ENCODE assay signal across 21 mouse cellular contexts in genomic region chr17:47532364-47532763, GRCm38 (mm10). TPM values are rescaled to one million over a fixed set of nuclear protein-coding genes. Genes with fewer than 3 reads are reported as not detected.
DNase-seq lines count a peak whose midpoint lies in the region; ATAC-seq and TF ChIP-seq lines count a peak whose summit lies in the region.
"Had no signal": no experiment of that assay in that cellular context is flagged by ENCODE, and none has a peak within 500 bp of the region (broad histone marks: within the 10 kb centered on the region; RNA-seq: fewer than 3 reads in every experiment).

No protein-coding gene starts in this region.

- H3K27ac ChIP-seq in liver, embryonic 11.5 days (ENCODE audit: low read depth, low read length): peak overlapping the region; percentile 57; the same call in 1 of the 2 replicates
- H3K27ac ChIP-seq in midbrain, postnatal 0 days (ENCODE audit: low read depth, low read length): no peak overlapping the region
- H3K27ac ChIP-seq: hindbrain, embryonic 12.5 days; midbrain, embryonic 13.5 days had no signal

- H3K9ac ChIP-seq in liver, embryonic 11.5 days (ENCODE audit: low read depth, low read length): no peak overlapping the region
- no peak overlapping the region for H3K9ac ChIP-seq in midbrain, postnatal 0 days (replicated peaks; ENCODE audit: low read length, poor library complexity, severe bottlenecking)
- H3K9ac ChIP-seq: embryonic facial prominence, embryonic 13.5 days; hindbrain, embryonic 12.5 days; midbrain, embryonic 13.5 days had no signal

- no peaks in the 10 kb centered on the region for H3K27me3 ChIP-seq in liver, embryonic 11.5 days (replicated peaks; ENCODE audit: control insufficient read depth, insufficient read depth, low read length)
- H3K27me3 ChIP-seq in midbrain, postnatal 0 days (ENCODE audit: insufficient read depth, low read length): no peaks in the 10 kb centered on the region
- H3K27me3 ChIP-seq: embryonic facial prominence, embryonic 13.5 days; hindbrain, embryonic 12.5 days; midbrain, embryonic 13.5 days had no signal

- no peak overlapping the region for H3K4me3 ChIP-seq in liver, embryonic 11.5 days (ENCODE audit: low read depth, low read length)
- no peak overlapping the region for H3K4me3 ChIP-seq in midbrain, postnatal 0 days (ENCODE audit: low read depth, low read length)
- H3K4me3 ChIP-seq: embryonic facial prominence, embryonic 13.5 days; hindbrain, embryonic 12.5 days; midbrain, embryonic 13.5 days had no signal

- peaks cover 38% of the 10 kb centered on the region for H3K4me1 ChIP-seq in liver, embryonic 11.5 days (replicated peaks; ENCODE audit: control insufficient read depth, insufficient read depth, low read length)
- no peaks in the 10 kb centered on the region for H3K4me1 ChIP-seq in midbrain, postnatal 0 days (ENCODE audit: insufficient read depth, low read length)

- TF ChIP-seq CTCF in midbrain, postnatal 0 days (IDR thresholded peaks at IDR 0.05): no peak

- no peak for ATAC-seq in liver, embryonic 11.5 days (replicated peaks; ENCODE audit: low FRiP score)
- no peak for ATAC-seq in midbrain, postnatal 0 days (ENCODE audit: low FRiP score)
- ATAC-seq: midbrain, embryonic 13.5 days had no signal

- no peaks in the 10 kb centered on the region for H3K9me3 ChIP-seq in liver, embryonic 11.5 days (ENCODE audit: control insufficient read depth, low read length)
- H3K9me3 ChIP-seq in midbrain, postnatal 0 days (ENCODE audit: low read length): no peaks in the 10 kb centered on the region
- H3K9me3 ChIP-seq: embryonic facial prominence, embryonic 13.5 days; G1E; hindbrain, embryonic 12.5 days; midbrain, embryonic 13.5 days had no signal

- 75% methylated on average over 5 of the region's 5 CpGs for WGBS in liver, embryonic 11.5 days
- WGBS in midbrain, postnatal 0 days: 93% methylated on average over 5 of the region's 5 CpGs

- peak; percentile 17 for DNase-seq in thymus, postnatal 0 days (ENCODE audit: low spot score)
- no peak for DNase-seq in thymus, adult 18-20 months
- DNase-seq in c-Kit-negative CD71-positive TER-119-positive erythroid progenitor cells, embryonic 14.5 days (ENCODE audit: low read depth, low spot score): peak; percentile 56
- DNase-seq in liver, embryonic 11.5 days (ENCODE audit: low spot score): no peak
- DNase-seq in naive thymus-derived CD4-positive, alpha-beta T cell, adult 2 months (ENCODE audit: low read depth): peak; percentile 26
- DNase-seq in cerebellum, adult 9-11 months: no peak
- DNase-seq in midbrain, postnatal 0 days (ENCODE audit: low spot score): no peak
- DNase-seq: cerebellum, postnatal 14 days; gastrocnemius, postnatal 10 days; heart, adult 18-20 months; kidney, adult 2 months; kidney, postnatal 14 days; left cerebral cortex, postnatal 4 days; lung, adult 18-20 months; lung, postnatal 14 days; right cerebral cortex, postnatal 14 days; spleen, adult 18-20 months had no signal

- no peaks in the 10 kb centered on the region for H3K36me3 ChIP-seq in liver, embryonic 11.5 days (ENCODE audit: control insufficient read depth, insufficient read depth, low read length)
- H3K36me3 ChIP-seq in midbrain, postnatal 0 days (ENCODE audit: insufficient read depth, low read length): no peaks in the 10 kb centered on the region
- H3K36me3 ChIP-seq: embryonic facial prominence, embryonic 13.5 days; hindbrain, embryonic 12.5 days; midbrain, embryonic 13.5 days had no signal

- H3K4me2 ChIP-seq in liver, embryonic 11.5 days: peak overlapping the region; percentile 33; the same call in 1 of the 2 replicates
- H3K4me2 ChIP-seq in midbrain, postnatal 0 days (ENCODE audit: low read depth, low read length, poor library complexity, severe bottlenecking): no peak overlapping the region
- H3K4me2 ChIP-seq: embryonic facial prominence, embryonic 13.5 days; hindbrain, embryonic 12.5 days; midbrain, embryonic 13.5 days had no signal

RNA-seq across cellular contexts. Expression of gene Ccnd3, which starts 27.5 kb away (rescaled TPM):
- 1,113 and 1,146 TPM in 2 replicates for polyA plus RNA-seq in thymus, postnatal 0 days (2015; fragmentation: Nextera tagmentation; extraction: Ambion mirVana)
- polyA plus RNA-seq in liver, embryonic 11.5 days (2014; fragmentation: Nextera tagmentation; extraction: Ambion mirVana): 525 and 530 TPM in 2 replicates
- 37.2 and 41.1 TPM in 2 replicates for total RNA-seq in midbrain, postnatal 0 days (2014; rRNA removed)
- 52.6 and 57.0 TPM in 2 replicates for polyA plus RNA-seq in midbrain, postnatal 0 days (2015; fragmentation: Nextera tagmentation; extraction: Ambion mirVana)

RNA-seq across cellular contexts. Expression of gene Taf8, which starts 30.3 kb away (rescaled TPM):
- polyA plus RNA-seq in thymus, postnatal 0 days (2015; fragmentation: Nextera tagmentation; extraction: Ambion mirVana): 28.0 and 30.8 TPM in 2 replicates
- 20.7 and 21.3 TPM in 2 replicates for polyA plus RNA-seq in liver, embryonic 11.5 days (2014; fragmentation: Nextera tagmentation; extraction: Ambion mirVana)
- total RNA-seq in midbrain, postnatal 0 days (2014; rRNA removed): 15.1 and 25.1 TPM in 2 replicates
- 11.5 and 12.3 TPM in 2 replicates for polyA plus RNA-seq in midbrain, postnatal 0 days (2015; fragmentation: Nextera tagmentation; extraction: Ambion mirVana)

Comparison
In these comparisons a context has a peak if more than half of its experiments do, and no peak if none do; other contexts are left out.
1. DNase-seq: peak in thymus, postnatal 0 days (single experiment), c-Kit-negative CD71-positive TER-119-positive erythroid progenitor cells, embryonic 14.5 days (single experiment) and naive thymus-derived CD4-positive, alpha-beta T cell, adult 2 months (single experiment); none in thymus, adult 18-20 months (0 of 2), liver, embryonic 11.5 days (single experiment), cerebellum, adult 9-11 months (single experiment) and midbrain, postnatal 0 days (single experiment).